Mouse (Mus musculus) gastrocnemius, adult 8-10 months (tissue): ENCODE measurements around the gene Dnah8. TPM values are rescaled to one million over a fixed set of nuclear protein-coding genes. Genes with fewer than 3 reads are reported as not detected.
"Not testable (repeated sequence)": the region's sequence is repeated elsewhere in the genome, so short reads cannot be mapped to it uniquely, and the experiment has no call there.

Experiments used
- DNase-seq, 2 experiments: peaks; one replicate each; pipeline ENCODE4 v3.0.0; 2022; ENCODE audit warnings: low spot score in 2 of 2
- total RNA-seq, 4 experiments: library from RNA; stranded (reverse); gene quantifications; 2 replicates each; pipeline ENCODE4 v1.2.4; 2022

Dnah8 gene
- total RNA-seq, result under 1 TPM in 2 of 4 experiments, not detected in 2; 0.18 to 0.24 TPM

- DNase-seq, result not testable (repeated sequence)
Observed at GRCm38 (mm10) chr17:30624132-30624531, at the start of gene Dnah8. Dnah8 (plus strand) TSS chr17:30624354.

- no peak for DNase-seq
Observed at GRCm38 (mm10) chr17:30574783-30575075, 49.4 kb upstream of the Dnah8 start.

GRCm38 (mm10) chr17:30575121-30575904 lies 48.8 kb upstream of the Dnah8 start:
- DNase-seq, result no peak

GRCm38 (mm10) chr17:30575941-30576773 lies 48.0 kb upstream of the Dnah8 start, which contains the start of gene Btbd9:
Btbd9 (minus strand) TSS chr17:30576488.
- peak; percentile 87 to 89 for DNase-seq

GRCm38 (mm10) chr17:30576946-30577345 lies 47.2 kb upstream of the Dnah8 start:
- DNase-seq, result no peak

- no peak for DNase-seq
Observed at GRCm38 (mm10) chr17:30580781-30581180, 43.4 kb upstream of the Dnah8 start.

- no peak for DNase-seq
Observed at GRCm38 (mm10) chr17:30581201-30581600, 43.0 kb upstream of the Dnah8 start.

GRCm38 (mm10) chr17:30582313-30582712 lies 41.8 kb upstream of the Dnah8 start:
- DNase-seq, result no peak

- DNase-seq, result no peak
Observed at GRCm38 (mm10) chr17:30583258-30584001, 40.7 kb upstream of the Dnah8 start.

- no peak for DNase-seq
Observed at GRCm38 (mm10) chr17:30590417-30591198, 33.5 kb upstream of the Dnah8 start.

- no peak for DNase-seq
Observed at GRCm38 (mm10) chr17:30594407-30594806, 29.7 kb upstream of the Dnah8 start.

GRCm38 (mm10) chr17:30594846-30595245 lies 29.3 kb upstream of the Dnah8 start:
- DNase-seq, result no peak

GRCm38 (mm10) chr17:30597786-30598185 lies 26.4 kb upstream of the Dnah8 start:
- DNase-seq, result no peak

- no peak for DNase-seq
Observed at GRCm38 (mm10) chr17:30598300-30598699, 25.9 kb upstream of the Dnah8 start.

- DNase-seq, result no peak
Observed at GRCm38 (mm10) chr17:30602175-30602574, 22.0 kb upstream of the Dnah8 start.

- DNase-seq, result no peak
Observed at GRCm38 (mm10) chr17:30604296-30604695, 19.9 kb upstream of the Dnah8 start.

- DNase-seq, result no peak
Observed at GRCm38 (mm10) chr17:30605001-30605400, 19.2 kb upstream of the Dnah8 start.

- no peak for DNase-seq
Observed at GRCm38 (mm10) chr17:30606206-30606605, 17.9 kb upstream of the Dnah8 start.

GRCm38 (mm10) chr17:30606634-30607081 lies 17.5 kb upstream of the Dnah8 start:
- DNase-seq, result no peak

- DNase-seq, result no peak
Observed at GRCm38 (mm10) chr17:30607330-30607729, 16.8 kb upstream of the Dnah8 start.

GRCm38 (mm10) chr17:30607909-30608495 lies 16.2 kb upstream of the Dnah8 start:
- DNase-seq, result no peak
